Mouse (Mus musculus) liver, adult (tissue): ENCODE measurements at regions not wholly inside any gene's neighbourhood (a gene's known extent, or its start where the extent isn't known, plus 50 kb on each side); places are given as distances from the start of the nearest gene placed in this dataset.

Experiments used
- GATA4 ChIP-seq: IDR thresholded peaks from 2 replicates; pipeline ENCODE4 v1.6.1; 2014; ENCODE audit warnings: mild to moderate bottlenecking, low read length; ENCODE audit not compliant: insufficient replicate concordance

DNA sequence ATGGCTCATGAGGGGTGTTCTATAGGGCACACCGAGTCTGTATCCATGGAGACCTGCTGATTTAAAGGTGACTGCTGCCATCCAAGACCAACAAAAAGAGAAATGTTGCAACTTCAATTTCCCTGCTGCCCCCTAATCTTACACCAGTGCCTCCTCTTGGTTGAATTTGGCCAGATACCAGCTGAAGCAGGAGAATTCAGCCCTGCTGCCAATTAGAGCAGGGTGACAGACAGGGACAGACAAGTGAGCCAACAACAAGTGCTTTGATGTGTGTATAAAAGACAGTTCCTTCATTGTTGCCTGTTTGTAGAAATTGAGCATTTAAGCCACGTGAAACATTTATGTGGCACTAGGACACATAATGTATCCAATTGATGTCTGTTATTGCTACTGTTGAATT is 75.5 kb upstream of the Adamts5 start:
- TF ChIP-seq GATA4, result no peak

DNA sequence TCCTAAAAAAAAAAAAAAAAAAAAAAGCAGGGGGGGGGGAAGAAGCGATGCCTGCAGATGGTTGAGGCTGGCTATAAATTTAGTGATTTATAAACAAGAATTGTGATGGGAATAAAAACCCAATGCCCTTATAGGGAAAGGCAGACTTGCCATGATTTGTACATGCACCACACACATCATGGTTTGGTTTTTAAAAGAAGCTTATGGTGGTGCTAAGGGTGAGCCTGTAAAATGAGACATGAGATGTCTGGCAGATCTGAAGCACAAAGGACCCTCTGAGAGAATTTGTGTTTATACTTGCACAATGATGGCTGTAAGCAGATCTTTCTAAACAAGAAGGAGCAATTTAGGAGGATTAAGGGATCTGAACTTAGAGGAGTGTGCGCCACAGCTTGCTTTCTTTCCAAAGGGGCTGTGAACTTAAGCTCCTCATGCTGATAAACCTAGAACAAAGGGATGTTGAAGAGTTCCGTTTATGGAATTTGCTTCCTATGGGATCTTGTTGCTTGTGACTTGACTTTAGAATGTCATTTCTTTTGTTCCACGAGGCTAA is 65.3 kb upstream of the Adamts5 start:
- TF ChIP-seq GATA4, result no peak

DNA sequence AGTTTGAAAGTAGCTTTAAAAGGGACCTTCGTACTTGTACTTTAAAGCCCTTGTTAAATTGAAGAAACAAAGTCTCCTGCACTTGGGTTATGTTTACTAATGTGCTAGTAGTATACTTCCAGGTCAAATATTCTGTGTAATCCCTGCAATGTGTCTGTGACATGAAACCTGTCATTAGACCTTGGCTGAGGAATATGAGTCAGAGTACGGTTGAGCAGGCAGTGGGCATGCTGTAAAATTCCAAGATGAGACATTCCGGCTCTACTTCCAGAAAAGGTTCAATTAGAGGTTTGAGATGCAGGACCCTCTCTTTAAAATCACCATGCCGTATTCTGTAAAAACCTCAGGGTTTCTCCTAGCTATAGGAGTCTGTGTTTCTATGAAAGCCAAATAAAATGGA is 64.6 kb upstream of the Adamts5 start:
- no peak for TF ChIP-seq GATA4

DNA sequence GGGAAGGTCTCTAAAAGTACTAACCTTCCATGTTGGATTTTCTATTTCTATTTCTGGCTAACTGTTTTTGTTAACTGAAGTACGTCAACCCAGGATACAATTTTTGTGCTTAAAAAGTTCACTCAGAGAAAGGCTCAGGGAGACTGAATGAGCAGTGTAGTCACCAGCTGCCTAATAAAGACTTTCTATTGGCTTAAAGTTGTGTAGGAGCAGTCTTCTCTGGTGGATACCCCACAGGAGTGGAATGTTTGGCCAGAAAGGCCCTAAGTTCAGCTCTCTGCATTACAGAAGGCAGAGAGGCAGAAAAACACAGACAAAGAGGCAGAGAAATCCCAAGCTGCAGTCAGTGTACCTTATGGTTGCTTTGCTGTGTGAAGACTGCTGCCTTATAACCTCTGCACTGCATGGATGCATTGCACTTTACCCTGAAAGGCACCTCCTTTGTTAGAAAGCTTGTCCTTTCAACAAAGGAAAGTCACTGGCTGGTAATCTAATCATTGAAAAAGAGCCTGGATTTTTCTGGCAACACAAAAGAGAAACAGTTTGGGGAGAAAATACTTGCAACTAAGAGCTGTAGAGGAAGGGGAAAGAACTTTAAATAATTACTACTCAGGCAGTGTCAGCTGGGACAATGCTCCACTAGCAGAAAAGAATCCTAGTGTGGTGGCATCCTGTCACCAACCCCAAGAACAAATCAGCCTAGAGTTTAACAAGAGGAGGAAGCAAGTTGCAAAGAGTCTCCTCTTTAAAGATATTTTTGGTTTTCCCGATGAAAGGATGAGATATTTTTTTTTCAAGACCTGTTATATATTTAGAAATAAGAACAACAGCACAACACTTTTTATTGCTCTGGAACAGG is 63.0 kb upstream of the Adamts5 start:
- no peak for TF ChIP-seq GATA4

DNA sequence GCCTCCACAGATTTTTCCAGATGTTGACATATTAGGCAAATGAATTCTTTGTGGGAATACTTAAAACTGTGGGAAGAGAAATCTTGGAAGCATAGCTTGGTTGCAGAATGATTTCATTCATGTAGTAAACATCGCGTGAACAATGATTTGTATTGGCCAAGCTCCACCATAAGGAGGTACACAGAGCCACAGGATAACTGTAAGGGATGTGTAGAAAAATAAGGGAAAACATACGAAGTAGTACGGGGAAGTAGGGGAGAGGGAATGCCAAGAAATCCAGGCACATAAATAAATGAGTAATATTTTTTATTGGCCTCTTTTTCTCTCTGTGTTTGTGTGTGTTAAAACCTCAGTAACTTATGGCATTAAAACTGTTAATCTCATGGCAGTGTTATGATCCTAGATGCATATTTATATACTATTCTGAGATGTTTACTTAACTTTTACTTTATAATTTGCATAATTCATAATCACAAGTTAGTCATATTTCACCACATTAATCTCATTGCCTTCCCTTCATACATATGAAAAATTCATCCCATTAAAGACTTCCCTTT is 54.5 kb upstream of the Adamts5 start:
- TF ChIP-seq GATA4, result no peak

DNA sequence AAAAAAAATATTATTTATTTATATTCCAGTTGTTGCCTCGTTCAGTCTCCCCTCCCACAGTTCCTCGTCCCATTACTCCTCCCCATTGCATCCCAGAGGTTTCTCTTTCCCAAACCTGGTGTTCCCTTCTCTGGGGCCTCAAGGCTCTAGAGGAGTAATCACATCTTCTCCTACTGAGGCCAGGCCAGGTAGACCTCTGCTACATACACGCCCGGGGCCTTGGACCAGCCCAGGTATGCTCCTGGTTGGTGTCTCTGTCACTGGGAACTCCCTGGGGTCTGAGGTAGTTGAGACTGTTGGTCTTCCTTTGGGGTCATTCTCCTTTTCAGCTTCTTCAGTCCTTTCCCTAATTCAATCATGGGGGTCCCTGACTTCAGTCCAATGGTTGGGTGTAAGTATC is 50.0 kb upstream of the Adamts5 start:
- TF ChIP-seq GATA4, result no peak
